Mouse (Mus musculus) retina, postnatal 1 day (tissue): Measurements from ENCODE around the gene Hoxc10.

Experiments
- DNase-seq: peaks from one replicate; pipeline ENCODE4 v3.0.0-alpha.2; 2012

Hoxc10 gene

DNA sequence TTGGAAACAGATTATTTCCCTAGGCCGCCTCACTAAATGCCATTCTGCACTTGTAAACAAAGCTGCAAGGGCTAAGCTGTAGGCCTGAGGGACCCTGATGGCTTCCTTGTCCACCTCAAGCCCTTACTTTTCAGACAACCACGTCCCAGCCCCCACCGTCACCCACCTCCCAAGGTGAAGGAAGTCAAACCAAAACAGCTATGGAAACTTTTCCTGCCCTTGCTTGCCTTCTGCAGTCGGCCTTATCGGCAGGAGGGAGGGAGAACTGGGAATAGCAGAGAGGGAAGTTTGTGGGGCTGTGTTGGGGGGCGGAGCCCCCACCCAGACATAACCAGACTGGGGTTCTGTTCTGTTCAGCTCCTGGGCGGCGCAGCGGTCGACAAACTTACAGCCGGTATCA is 25.6 kb downstream of the Hoxc10 start:
- no peak for DNase-seq

DNA sequence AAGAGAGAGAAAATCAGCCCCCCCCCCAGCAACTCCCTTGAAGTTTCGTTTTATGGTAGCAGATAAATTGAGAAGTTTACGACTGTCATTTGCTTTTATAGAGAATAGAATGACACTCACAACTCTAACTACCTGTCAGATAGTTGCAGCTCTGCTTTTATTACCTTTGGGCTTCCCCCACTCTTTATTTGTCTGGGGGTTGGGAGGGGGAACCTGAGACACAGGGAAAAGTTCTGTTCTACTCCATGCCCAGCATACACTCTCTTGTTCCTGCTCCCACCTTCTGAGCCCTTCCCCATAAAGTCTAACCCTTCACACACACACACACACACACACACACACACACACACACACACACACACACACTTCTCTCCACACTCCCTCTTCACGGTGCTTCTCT is 26.3 kb downstream of the Hoxc10 start:
- DNase-seq = no peak

DNA sequence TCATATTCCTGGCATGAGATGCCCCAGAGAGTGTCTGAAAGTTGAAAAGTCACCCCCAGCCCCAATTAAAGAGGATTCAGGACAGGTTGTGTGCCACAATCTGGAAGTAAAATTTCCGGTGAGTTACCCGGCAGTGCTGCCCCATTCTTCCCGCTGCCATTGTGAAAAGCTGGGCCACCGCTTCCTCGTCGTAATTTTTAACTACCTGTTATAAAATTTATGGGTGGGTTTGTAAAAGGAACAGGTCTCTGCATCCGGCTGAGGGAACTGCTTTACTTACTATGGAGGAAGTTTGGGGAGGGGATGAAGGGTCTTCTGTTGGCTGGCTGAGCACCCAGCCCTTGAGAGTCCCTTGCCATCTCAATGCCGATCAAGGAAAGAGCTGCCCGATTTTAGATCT is 30.0 kb downstream of the Hoxc10 start:
- DNase-seq = no peak

DNA sequence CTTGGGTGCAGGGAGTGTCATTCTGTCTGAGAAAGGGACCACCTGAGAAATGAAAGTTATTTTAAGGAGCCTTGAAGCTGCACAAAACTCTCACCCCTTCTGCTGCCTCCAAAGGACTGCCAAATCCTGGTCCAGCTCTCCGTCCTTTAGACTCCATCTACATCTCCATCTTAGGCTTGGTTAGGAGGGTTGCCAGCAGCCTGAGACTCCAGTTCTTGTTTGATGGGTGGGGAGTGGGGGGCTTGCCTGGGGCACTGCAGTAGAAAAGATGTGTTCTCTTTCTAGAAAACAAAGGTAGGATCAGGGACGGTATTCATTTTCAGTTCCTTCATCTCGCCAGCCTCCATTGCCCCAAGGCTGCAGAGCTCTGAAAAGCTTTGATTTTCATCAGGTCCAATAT is 30.8 kb downstream of the Hoxc10 start:
- DNase-seq = no peak

DNA sequence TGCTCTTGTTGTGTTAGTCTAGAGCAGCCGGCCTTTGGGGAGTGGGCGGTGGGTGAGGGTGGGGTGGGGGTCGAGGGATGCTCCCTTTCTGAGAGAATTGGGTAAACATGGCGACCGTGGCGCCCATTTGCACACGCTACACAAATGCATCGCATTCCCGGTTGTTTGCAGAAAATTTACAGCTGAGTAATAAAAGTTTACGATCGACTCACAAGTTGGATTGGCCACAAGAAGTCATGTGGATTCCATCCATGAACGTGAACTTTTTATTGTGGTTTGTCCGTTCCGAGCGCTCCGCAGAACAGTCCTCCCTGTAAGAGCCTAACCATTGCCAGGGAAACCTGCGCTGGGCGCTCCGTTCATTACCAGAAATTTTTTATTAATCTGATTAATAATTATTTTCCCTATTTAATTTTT is 31.4 kb downstream of the Hoxc10 start, which contains the start of gene Hoxc6:
TSS of gene Hoxc6 (plus strand) at position 319 of the 417 bp plus-strand sequence.
- no peak for DNase-seq

DNA sequence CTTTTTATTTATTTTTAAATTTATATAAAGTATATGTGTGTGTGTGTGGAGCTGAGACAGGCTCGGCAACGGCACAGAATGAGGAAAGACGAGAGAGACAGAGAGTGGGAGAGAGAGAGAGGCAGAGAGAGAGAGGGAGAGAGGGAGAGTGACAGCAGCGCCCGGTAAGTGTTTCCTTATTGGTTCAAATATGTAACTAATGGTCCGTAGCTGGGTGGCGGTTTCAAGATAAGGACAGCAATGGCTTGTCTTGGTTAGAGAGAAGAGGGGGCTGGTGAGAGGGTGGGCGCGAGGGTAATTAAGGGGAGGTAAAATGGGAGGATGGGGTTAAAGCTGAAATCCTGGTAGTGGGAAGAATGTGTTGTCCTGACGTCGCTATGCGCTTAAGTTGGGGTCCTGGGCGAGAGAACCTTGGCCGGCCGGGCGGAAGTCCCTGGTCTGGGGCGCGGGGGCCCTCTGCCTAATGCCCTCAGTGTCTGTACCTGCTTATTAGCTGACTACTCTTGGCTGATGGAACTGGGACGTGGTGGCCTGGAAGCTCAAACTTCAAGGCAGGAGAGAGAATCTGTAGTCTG is 32.1 kb downstream of the Hoxc10 start:
- DNase-seq = no peak

DNA sequence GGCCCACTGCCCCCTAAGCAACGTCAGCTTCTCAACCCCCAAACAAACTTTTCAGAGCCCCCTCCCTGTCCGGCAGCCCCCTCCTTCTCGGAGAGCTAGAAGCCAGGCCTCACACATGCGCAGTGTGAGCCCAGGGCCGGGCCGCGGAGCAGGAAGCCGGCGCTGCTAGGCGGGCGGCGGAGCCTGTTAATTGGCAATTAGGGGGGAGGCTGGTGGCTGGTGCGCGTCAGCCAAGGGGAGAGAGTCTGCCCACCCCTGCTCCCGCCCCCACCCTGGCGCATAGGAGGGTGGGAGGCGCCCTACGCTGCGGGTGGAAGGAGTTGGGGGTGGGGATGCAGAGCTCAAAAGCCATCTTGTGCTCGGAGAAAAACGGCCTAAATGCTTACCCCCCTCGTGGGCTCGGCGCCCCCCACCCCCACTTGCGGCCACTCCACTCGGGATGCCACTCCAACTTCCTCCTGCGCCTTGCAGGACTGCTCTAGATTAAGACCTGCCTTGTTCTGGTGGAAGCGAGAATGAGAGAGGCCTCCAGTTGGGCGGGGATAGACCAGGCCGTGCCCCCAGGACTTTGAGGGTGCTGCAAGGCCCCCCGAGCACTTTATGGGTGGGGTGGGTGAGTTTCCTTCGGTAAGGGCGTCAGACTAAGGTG is 32.7 kb downstream of the Hoxc10 start:
- peak; percentile 93 for DNase-seq

DNA sequence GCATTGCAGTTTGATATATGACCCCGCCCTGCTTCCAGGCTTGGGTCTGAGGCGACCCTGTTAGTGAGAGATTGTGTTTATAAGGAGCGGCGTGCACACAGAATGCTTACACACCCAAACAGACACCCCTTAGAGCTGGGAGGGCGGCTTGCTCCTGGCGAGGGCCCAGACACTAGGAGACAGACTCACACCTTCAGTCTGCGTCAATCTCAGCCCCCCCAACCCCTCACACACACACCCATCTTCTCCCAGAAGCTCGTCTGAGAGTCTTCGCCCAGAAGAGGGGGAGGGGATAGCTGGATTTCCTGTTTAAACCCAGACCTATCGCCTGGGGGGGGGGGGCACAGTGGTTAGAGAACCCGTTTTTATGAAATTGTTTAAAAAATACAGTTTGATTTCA is 33.4 kb downstream of the Hoxc10 start:
- DNase-seq = no peak

DNA sequence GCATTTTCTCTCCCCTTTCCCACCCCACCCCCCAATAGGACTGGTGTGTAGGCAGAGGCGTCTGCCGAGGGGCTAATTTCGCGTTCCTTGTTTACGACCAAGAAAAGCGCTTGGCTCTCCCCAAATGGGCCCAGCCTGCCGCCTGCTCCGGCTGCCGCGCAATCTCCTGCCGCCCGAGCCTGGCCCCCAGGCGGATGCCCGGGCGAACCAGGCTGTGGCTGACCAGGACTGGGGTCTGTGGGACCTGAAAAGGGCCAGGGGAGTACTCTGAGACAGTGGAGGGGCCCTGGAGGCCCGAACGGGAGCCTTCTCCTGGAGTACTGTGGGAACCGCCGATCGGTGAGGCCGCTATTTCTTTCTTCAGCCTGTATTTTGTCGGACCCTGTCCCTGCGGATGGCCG is 33.9 kb downstream of the Hoxc10 start:
- no peak for DNase-seq

DNA sequence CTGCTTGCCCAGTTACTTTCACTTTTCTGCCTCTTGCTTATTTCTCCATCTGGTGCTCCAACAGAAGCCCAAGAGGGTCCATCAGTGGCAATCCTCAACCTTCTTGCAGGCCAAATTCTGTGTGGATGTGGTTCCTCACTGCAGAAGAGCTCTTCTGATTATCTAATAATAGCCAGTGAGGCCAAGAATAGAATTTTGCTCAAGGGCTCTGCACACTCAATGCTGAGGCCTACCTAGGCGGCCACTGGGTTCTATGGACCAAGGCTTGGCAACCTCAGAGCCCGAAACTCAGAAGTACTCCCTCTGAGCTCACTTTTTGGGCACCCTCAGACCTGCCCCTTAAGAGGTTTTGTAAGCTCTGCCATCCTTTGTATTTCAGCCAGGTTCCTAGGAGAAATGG is 34.8 kb downstream of the Hoxc10 start:
- DNase-seq = no peak

DNA sequence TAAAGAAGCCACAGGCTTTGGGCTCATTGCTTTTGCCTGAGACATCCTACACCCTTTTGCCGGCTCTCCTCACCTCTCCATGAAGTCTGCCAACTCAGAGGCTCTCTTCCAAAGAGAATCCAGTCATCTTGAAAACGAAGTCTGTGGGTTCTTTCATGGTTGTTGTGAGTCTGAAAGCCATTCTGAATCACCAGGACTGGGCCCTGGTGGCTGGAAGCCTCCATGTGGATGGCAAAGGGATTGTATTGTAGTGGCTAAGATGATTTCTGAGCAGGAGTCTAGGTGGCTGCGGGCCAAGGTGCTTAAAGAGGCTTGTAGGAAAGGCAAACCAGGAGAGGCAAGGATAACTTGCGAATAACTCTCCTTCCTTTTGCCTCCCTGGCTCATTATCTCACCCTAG is 35.6 kb downstream of the Hoxc10 start:
- no peak for DNase-seq

DNA sequence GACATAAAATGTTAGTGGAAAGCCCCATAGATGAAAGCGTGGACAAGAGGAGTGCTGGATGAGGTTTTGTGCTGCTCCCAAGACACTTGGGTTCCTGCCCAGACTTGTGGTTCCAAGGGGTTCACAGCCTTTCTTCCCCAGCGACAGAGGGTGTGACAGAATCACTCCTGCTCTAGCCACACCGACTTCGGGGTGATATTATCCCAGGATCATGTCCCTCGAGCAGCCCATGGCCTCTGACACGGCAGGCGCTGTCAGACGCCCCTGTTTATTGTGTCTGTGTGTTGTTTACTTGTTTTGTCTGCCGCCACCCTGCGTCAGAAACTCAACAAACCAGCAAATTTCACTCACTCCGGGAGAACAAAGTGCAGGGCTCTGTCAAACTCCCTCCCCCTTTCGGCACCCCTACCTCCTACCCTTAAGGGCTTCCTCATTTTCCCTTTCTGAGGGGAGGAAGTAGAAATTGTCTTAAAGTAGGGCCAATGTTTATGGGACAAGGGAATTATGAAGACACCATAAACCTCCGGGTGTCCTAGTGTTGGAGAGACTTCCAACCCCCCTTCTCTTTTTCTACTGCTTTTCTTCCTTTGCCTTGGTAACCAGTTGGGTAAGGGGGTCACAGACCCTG is 36.3 kb downstream of the Hoxc10 start:
- DNase-seq = no peak

DNA sequence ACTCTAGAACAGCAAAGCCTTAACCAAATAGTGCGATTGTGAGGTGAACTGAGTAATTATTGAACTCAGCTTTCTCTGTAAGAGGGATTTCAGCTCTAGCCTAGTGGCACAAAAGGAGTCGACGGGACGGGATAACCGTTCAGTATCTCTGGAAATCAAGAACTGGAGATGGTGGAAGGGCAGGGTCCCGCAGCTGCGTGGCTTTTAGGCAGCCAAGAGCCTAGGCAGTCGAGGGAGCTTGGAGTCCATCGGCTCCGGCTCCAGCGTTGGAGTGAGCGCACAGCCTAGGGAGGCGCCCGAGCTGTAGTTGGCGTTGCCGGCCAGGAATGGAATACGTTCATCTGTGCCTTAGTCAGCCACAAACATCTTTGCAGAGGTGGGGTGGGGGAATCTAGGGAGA is 38.7 kb downstream of the Hoxc10 start:
- no peak for DNase-seq

DNA sequence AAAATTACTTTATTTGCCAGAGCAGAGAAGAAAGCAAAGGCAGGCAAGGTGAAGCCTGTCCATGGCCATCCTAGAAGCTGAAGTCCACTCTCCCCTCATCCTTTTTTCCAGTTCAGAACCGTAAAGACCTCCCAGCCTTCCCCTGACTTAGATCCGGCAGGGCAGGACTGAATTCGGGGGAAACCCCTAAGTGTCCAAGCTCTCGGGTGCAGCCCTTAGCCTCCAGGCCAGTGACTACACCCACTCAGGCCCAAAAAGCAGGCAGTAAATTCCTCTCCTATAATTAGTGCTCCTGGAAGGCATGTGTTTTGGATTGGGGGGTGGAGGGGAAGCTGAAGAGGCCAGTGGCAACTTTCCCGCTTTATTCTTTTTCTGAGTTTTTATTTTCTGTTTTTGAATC is 39.2 kb downstream of the Hoxc10 start:
- DNase-seq = no peak

DNA sequence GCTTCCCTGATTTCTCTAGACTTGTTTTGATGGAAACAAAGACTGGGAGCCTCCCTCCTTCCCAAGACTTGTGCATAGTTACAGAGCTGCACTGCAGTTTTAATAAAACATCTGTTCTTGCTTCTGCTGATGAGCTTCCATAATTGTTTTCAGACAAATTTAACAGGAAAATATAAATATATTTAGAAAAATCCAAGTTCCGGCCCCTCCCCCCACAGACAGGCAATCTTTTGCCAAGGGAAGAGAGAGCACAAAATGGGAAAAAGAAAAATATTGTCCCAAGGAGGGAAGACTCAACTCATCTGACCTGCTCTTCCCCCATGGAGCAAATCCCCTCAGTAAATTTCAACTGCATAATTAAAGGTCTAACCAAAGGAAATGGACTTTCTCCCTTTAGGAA is 39.7 kb downstream of the Hoxc10 start:
- no peak for DNase-seq

DNA sequence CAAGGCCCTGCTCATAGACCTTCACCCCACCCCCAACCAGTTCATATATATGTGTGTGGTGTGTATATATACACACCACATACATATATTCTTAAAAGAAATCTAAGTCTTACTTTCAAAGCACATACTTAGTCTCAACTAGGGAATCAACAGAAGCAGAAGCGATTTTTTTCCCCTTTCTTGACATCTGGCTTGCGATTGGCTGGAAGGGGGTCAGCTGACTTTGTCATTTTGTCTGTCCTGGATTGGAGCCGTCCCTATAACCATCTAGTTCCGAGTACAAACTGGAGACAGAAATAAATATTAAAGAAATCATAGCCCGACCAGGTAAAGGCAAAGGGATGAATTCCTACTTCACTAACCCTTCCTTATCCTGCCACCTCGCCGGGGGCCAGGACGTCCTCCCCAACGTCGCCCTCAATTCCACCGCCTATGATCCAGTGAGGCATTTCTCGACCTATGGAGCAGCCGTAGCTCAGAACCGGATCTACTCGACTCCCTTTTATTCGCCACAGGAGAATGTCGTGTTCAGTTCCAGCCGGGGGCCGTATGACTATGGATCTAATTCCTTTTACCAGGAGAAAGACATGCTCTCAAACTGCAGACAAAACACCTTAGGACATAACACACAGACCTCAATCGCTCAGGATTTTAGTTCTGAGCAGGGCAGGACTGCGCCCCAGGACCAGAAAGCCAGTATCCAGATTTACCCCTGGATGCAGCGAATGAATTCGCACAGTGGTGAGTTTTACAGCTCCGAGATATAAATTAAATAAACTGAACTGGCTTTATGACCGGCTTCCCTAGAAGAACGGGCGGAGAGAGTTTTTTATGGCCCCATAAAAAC is 42.9 kb downstream of the Hoxc10 start:
- no peak for DNase-seq

DNA sequence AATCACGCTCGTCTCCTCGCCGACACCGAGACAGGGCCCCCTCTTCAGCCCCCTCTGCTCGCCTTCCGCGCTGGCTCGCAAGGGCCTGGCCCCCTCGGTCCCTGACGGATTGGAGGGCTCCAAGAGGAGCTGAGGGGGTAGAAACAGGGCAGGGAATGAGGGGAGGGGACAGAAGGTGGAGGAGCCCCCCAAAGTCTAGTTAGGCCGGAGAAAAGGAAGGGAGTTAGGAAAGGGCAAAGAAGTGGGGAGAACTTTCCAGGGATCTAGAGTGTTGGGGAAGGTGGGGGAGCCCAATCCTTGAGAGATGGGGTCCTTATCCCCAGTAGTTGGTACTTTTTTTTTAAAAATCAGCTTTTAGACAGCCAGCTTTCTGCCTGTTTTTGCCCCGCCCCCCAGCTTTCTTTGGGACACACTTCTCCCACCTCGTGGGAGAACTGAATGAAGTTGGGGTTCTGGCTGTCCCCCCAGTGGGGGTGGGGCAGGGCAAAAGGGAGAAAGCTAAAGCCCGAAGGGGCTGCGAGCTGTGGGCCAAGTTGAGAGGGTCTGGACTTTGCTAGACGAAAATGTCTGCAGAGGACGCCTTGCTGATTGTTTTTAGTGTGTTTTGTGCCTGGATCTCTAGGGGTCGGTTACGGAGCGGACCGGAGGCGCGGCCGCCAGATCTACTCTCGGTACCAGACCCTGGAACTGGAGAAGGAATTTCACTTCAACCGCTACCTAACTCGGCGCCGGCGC is 43.7 kb downstream of the Hoxc10 start:
- no peak for DNase-seq

DNA sequence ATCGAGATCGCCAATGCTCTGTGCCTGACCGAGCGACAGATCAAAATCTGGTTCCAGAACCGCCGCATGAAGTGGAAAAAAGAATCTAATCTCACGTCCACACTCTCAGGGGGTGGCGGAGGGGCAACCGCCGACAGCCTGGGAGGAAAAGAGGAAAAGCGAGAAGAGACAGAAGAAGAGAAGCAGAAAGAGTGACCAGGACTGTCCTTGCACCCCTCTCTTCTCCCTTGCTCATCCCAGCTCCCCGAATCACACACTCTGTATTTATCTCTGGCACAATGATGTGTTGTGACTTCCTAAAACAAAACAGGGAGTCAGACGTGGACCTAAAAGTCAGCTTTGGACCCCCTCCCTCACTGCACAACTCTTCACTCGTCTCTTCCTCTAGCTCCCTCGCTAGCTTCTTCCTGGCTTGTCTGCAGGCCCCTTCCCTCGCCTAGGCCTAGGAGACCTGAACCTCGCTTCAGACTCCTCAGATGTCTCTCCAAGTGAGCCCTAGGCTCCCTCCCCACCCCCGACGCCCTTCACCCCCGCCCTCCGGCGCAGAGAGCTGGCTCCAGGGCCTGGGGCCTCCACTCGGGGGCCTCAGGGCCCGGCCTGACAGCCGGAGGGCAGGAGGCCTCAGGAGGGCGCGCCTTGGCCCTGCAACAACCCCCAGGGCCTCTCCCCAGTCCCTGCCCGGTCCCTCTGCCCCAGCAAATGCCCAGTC is 44.4 kb downstream of the Hoxc10 start:
- no peak for DNase-seq

DNA sequence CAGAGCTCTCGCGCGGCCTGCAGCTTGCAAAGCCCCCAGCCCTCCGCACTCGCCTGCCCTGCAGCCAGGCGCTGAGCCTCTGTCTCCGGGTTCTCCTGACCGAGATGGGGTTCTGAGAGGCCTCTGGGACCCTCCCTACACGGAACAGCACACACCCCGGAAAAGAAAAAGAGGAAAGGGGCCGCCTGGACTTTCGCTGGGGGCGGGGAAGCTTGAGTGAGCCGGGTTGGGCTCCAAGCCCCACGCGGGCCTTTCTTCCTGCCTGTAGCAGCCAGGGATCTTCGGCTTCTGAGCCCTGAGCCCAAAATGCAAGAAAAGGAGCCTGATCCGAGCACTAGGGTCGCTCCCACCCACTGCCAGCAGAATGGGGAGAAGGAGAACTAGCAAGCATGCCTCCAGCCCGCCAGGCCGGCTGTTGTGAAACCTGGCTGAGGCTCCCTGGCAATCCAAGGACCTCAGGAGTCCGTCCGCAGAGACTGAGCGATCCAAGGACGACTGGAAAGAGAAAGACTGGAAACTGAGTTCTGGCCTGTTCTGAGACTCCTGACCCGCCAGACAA is 45.4 kb downstream of the Hoxc10 start:
- DNase-seq = no peak

DNA sequence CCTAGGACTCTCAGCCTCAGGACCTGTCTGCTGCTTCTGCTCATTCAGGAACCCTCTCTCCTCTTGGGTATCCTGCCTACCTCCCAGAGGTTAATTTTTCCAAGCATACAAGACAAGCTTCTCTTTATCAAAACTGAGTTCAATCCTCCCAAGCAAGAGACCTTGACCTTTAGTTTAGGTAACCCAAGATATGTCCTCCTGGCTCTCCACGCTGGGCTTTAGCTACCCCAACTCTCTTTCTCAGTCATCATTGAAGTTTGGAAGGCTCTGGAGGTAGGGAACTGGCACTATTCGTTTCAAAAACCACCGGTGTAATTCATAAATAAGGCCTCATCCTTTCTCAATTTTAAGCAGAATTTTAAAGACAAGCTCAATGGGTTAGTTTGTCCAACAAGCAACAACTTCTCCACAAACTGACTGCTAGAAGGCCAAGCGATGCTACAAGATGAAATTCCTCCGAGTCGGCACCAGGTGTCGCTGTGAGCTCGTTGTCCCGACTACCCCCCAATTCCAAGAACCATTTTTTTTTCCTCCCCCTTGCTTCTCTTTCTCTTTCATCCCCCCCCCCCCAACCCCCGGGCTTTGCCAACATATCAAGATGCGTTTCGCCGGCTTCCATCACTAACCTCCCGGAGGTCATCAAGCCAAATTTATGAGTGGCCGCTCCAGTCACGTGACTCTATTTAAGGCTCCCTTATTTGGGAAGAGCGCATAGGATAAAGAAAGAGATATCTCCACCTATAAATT is 46.8 kb downstream of the Hoxc10 start:
- DNase-seq = peak; percentile 56
